Mouse (Mus musculus) 3T3-L1 (cell line): ENCODE data around the gene Mrps25.

Source experiments
- DNase-seq: peaks from one replicate; pipeline ENCODE4 v3.0.0-alpha.2; 2015; ENCODE audit warnings: low read depth, low spot score

Gene Mrps25

GRCm38 (mm10) chr6:92183621-92184131, at the start of gene Mrps25:
TSS of gene Mrps25 (minus strand) at chr6:92184033.
- peak; percentile 73 for DNase-seq

GRCm38 (mm10) chr6:92231762-92232161, 47.9 kb upstream of the Mrps25 start:
- no peak for DNase-seq

- no peak for DNase-seq
Observed at GRCm38 (mm10) chr6:92231356-92231755, 47.5 kb upstream of the Mrps25 start.

- DNase-seq, result no peak
Observed at GRCm38 (mm10) chr6:92229586-92229985, 45.8 kb upstream of the Mrps25 start.

- no peak for DNase-seq
Observed at GRCm38 (mm10) chr6:92229103-92229502, 45.3 kb upstream of the Mrps25 start.

- no peak for DNase-seq
Observed at GRCm38 (mm10) chr6:92224981-92225380, 41.1 kb upstream of the Mrps25 start.

- DNase-seq, result no peak
Observed at GRCm38 (mm10) chr6:92222021-92222420, 38.2 kb upstream of the Mrps25 start.

GRCm38 (mm10) chr6:92221604-92222003, 37.8 kb upstream of the Mrps25 start:
- DNase-seq, result no peak

GRCm38 (mm10) chr6:92219445-92219844, 35.6 kb upstream of the Mrps25 start:
- DNase-seq, result peak; percentile 72

- DNase-seq, result peak; percentile 97
Observed at GRCm38 (mm10) chr6:92214773-92215449, 31.1 kb upstream of the Mrps25 start, which contains the start of gene Rbsn. TSS of gene Rbsn (minus strand) at chr6:92214925.

- DNase-seq, result peak; percentile 62
Observed at GRCm38 (mm10) chr6:92214055-92214772, 30.4 kb upstream of the Mrps25 start.

GRCm38 (mm10) chr6:92199414-92199813, 15.6 kb upstream of the Mrps25 start:
- DNase-seq, result peak; percentile 55

- DNase-seq, result peak; percentile 29
Observed at GRCm38 (mm10) chr6:92184178-92184577, 345 bp upstream of the Mrps25 start.

- DNase-seq, result no peak
Observed at GRCm38 (mm10) chr6:92176450-92176849, 7.4 kb downstream of the Mrps25 start.

- DNase-seq, result no peak
Observed at GRCm38 (mm10) chr6:92162724-92163123, 21.1 kb downstream of the Mrps25 start.

GRCm38 (mm10) chr6:92158801-92159200, 25.0 kb downstream of the Mrps25 start:
- DNase-seq, result no peak

- no peak for DNase-seq
Observed at GRCm38 (mm10) chr6:92153774-92154173, 30.1 kb downstream of the Mrps25 start.

GRCm38 (mm10) chr6:92145881-92146280, 38.0 kb downstream of the Mrps25 start:
- DNase-seq, result no peak

- DNase-seq, result no peak
Observed at GRCm38 (mm10) chr6:92136356-92136755, 47.5 kb downstream of the Mrps25 start.

- DNase-seq, result no peak
Observed at GRCm38 (mm10) chr6:92133617-92134016, 50.2 kb downstream of the Mrps25 start.

GRCm38 (mm10) chr6:92132021-92132911, 51.6 kb downstream of the Mrps25 start:
- no peak for DNase-seq

GRCm38 (mm10) chr6:92131456-92131855, 52.4 kb downstream of the Mrps25 start:
- DNase-seq, result no peak
